Mouse (Mus musculus) WW6 (cell line): ENCODE measurements around the gene Pak4.
"Not testable (repeated sequence)": the region's sequence is repeated elsewhere in the genome, so short reads cannot be mapped to it uniquely, and the experiment has no call there.

ENCODE experiments used
- DNase-seq: peaks from one replicate; pipeline ENCODE4 v3.0.0-alpha.2; 2013; ENCODE audit warnings: low read depth, low spot score

Pak4 gene

DNA sequence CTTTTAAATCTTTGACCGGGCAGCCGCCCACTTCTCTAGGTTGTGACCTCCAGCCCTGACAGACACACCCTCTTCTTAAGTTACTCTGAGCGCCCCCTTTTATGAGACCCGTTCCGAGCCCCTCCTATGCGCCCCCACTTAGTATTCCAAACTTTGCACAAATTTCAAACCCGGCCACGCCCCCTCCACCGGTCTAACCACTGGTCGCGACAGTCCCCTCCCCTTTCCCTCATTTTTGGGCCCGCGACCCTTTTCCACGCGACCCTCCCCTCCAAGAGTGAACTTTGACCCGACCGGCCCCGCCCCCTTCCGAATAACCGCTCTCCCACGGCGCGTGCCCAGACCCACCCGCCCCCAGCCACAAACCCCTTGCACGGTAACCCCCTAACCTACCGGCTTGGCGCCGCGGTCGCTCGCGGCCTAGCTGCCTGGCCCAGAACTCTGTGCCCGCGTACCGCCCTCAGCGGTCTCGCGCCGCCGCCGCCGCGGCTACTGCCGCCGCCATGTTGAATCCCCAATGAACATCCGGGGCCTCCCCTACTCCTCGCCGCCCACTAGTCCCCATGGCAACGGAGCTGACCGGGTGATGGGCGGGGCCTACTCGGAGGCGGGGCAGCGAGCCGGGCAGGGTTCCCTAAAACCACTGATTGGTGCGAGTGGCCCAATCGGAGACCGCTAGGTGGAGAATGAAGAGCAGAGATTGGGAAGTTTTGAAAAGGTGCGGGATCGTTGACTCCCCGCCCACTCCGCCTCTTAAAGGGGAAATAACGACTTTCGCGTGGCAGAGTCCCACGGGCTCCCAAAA lies at the start of gene Pak4, which contains the start of gene Samd4b:
Pak4 (minus strand) TSS at position 544 of the 805 bp plus-strand sequence.
Samd4b (minus strand) TSS at position 503 of the 805 bp plus-strand sequence.
- peak; percentile 94 for DNase-seq

DNA sequence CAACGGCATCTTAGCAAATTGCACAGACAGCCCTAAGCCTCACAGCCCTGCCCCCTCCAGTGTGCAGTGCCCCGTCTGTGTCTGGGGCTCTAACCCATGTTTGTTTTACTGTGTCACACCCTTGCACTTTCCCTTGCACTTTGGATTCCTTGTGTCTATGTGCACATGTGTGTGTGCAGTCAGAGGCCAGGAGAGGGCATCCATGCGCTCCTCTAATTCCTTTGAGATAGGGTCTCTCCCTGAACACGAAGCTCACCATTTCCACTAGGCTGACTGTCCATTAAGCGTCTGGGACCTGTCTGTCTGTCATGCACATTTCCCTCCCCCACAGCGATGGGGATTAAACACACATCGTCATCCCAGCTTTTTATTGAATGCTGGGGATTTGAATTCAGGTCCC lies 49.0 kb upstream of the Pak4 start:
- DNase-seq = no peak

DNA sequence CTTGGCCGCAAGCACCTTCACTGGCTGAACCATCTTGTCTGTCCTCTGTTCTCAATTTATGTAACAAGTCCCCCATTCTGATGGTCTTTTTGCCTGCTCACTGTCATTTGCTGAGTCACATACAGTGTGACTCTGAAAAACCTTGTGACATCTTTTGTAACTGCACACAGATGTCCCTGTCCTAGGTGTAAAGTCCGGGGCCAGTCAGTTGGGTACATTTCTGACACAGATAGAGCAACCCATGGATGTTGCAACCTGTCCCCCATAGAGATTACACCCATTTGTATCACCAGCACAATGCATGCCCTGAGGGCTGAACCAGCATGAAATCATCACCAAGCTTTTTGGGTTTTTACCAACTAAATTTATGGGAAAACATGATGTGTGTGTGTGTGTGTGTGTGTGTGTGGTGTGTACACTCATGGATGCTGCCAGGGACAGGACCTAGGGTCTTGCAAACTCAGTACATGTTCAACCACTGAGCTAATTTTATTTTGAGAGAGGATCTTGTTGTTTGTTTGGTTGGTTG lies 48.0 kb upstream of the Pak4 start:
- no peak for DNase-seq

DNA sequence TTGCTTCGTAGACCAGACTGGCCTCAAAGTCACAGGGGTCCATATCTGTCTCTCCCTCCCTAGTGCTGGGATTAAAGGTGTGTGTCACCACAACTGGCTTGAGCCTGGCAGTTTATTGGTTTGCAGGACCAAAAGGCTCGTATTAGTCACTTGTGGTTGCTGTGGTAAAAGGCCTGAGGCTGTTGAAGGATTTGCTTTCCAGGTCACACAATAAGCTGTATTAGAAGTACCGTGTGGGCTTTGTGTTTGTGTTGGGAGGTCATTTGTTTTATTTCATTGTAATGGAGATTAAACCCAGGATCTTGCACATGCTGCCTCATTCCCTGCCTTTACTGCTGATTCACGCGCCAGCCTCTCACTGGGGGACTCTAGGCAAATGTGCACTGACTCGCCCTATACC lies 47.4 kb upstream of the Pak4 start:
- no peak for DNase-seq

DNA sequence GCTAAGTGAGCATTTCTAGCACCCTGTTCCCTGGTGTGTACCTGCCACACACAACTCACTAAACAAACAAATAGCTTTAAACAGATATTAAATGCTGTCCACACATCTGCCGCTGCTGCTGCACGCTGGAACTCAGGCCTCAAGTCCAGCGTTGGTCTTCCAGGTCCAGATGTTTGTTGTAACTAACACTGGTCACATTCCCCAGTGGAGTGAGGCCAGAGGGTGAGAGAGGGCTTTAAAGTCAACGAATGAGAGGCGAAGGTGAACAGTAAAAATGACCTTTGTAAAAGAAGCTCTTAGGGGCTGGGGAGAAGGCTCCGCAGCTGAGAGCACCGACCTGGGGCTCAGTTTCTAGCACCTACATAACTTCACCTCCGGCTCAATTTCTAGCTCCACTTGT lies 43.6 kb upstream of the Pak4 start:
- DNase-seq = no peak

DNA sequence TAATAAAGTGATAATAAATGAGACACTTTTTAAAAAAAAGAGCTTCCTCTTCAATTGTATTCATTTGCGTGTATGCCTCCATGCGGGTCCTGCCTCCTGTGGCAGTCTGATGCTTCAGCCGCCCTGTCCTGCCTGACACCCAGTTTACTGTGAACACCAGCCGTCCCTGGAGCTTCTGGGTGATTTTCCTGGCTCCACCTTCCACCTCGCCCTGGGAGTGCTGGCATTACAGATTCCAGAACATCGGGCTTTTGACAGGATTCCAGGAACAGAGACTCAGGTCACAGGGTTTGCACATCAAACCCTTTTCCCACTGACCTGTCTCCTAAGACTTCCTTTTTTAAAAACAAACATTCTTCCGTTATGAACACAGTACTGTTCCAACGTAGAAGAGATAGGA lies 39.5 kb upstream of the Pak4 start:
- no peak for DNase-seq

DNA sequence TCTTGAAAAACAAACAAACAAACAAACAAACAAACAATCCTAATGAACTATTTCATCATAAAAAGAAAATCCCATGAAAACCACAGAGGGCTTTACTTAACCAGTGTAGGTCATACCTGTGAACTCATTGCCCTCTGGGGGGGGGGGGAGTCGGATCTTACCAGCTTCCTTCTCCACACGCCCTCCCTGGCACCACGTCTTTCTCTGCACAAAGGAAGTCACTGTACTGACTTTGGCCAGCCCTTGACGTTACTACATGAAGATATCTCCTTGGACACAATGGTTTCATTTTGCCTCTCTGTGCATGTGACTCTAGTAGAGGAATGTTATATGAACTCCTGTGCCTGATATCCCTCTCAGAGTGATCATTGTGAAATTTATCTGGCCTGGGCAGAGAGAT lies 36.1 kb upstream of the Pak4 start:
- no peak for DNase-seq

DNA sequence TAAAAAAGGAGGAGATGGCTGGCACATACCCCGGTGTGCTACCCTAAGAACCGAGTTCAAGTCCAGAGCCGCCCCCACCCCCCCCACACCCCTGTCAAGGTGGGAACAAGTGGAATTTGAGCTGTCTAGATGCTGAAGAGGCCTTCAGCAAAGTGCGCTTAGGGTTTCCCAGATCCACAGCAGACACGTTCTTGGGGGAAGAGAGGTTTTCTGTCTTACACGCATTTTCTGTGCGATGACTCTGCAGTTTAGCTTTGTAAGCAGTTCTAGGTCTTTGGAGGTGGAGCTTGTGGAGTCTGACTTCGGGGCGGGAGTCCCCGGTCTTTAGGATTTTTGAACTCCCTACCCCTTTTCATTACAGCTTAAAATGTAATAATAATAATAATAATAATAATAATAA lies 33.1 kb upstream of the Pak4 start, which contains the start of gene Acp7:
Acp7 (minus strand) TSS at position 260 of the 400 bp plus-strand sequence.
- no peak for DNase-seq

DNA sequence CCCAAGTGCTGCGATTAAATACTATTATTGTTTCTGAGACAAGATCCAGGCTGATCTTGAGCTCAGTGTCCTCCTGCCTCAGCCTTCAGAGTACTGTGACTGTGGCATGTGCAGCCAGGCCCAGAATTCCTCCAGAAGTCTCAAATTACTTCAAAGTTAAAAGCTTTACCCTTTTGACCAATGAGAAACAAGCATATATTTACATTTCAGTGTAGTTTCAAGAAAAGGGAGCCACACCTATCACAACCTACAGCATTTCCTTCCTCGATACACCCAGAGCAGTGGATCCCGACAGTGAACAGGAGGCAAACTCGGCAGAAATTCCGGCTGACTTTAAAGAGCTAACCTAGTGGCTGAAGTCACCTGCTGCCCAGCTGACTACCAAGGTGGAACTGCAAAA lies 26.8 kb upstream of the Pak4 start:
- no peak for DNase-seq

DNA sequence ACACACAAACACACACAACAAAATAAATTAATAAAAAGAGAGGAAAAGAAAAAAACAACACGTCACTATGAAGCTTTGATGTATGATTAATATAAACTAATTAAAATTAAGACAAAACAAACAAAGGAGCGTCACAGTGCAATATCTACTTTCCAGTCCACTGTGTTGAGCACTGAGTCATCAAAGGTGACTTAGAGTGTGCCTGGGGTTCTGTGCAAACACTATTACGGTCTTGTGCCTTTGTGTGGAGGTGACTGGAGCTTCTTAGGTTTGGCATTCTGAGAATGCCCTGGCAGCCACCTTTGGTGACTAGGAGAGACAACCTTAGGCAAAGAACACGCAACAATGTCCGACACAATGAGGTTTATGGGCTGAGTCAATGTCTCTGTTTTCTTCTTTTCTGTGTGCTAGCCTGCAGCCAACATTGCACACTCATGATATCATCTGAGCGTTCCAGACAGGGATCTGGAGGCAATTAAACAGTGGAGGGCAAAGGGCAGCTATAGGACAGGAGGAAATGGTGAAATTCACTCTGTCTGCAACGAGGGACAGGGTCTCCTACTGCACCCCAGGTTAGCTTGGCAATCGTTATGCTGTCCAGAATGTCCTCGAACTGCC lies 21.2 kb upstream of the Pak4 start:
- DNase-seq = no peak

DNA sequence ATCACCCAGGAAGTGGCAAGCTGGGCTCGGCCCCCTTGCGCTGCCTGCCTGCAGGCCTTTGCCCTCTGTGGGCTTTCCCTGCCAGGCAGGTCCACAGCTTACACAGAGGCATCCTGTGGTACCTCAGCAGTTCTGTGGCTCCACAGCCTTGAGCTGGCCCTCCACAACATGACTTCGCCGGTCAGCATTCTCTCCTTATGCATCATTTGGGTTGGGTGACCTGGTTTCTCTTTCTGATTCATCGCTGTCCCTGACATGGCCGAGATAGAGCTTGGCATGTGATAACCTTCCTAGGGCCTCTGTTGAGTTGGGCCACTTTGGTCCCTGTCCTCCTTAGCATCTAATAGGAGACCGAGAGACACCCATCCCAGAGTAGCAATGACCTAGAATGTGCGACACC lies 8.0 kb upstream of the Pak4 start:
- no peak for DNase-seq

DNA sequence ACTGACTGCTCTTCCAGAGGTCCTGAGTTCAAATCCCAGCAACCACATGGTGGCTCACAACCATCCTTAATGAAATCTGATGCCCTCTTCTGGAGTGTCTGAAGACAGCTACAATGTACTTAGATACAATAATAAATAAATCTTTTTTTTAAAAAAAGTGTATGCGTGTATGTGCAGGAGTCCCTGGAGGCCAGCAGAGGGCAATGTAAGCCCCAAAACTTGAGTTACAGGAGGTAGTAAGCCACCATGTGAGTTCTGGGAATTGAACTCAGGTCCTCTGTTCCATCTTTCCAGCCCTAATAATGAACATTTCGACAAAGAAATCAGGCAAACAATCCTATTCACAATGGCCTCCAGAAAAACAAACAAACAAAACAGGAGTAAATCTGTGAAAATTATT lies 5.8 kb upstream of the Pak4 start:
- not testable (repeated sequence) for DNase-seq

DNA sequence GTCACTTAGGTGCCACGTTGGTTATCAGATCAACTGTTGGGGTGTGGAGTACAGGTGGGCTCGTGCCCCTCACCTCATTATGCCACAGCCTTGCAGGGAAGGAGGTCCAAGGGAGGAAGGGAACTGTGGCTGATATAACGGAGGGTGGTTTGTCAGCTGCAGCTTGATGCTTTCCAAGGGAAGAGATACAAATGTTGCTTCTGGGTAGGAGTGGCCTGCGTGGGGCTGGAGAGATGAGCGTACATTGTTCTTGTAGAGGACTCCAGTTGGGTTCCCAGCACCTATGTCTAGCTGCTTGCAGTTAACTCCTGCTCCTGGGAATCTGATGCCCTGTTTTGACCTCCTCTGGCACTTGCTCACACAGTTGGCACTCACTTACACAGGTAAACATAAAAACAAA lies 5.2 kb upstream of the Pak4 start:
- no peak for DNase-seq

DNA sequence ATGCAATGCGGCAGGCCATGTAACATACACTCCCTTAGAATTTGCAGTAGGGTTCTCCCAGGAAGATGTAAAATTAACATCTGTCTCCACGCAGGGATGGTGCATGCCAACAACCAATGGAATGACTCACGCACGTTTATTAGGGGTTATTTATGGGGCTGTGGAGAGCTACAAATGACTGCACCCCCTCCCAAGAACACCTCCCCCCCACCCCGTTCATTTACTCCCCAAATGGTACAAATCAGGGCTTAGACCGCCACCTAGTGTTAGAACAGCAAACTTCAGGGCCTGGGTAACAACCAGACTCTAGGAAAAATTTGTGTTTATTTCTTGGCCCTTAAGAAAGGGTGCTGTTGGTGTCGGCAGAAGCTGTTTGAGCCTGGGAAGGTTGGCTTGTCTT lies 3.7 kb upstream of the Pak4 start:
- DNase-seq = no peak

DNA sequence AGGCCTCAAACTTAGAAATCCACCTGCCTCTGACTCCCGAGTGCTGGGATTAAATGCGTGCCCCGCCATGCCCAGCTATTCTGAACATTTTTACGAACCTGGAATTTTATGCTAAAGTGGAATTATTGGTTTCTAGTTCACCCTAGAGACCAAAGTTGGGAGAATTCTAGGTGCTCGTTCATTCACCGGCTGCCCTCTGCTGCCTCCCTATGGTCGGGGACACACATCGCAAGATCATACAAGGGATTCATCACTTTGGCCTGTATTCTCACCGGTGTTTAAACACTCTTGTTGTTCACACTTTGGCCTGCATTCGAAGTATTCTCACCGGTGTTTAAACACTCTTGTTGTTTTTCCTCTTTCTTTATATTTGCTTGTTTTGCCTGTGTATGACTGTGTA lies 3.0 kb upstream of the Pak4 start:
- no peak for DNase-seq

DNA sequence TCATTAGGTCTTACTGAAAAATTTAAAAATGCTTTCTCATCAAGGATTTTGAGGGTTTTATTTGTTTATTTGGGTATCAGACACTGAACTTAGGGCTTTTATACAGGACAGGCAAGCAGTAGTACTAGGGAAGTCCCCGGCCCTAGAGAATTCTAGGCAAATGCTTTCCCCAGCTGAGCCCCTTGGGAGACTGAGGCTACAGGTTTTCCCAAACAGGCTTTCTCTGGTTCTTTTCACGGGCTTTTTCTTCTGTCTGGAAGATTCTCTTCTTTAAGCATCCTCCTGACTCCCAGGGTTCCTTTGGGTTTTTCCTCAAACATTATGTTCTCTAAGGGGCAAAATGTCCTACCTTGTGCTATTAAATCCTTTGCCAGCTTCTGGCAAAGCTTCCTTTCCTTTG lies 966 bp upstream of the Pak4 start:
- no peak for DNase-seq

DNA sequence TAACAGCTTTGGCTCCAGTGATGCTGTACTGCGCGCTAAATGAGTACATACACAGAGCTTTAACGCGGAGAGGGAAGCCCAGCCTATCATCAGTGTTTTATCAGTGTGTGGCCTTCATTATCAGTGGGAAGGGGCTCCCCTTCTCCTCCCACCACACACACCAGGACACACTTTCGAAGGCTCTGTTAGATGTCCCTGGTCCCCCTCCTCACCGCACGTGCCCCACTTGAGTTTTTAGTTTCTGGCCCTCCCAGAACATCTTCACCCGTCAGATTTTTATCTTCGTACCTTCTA lies 761 bp downstream of the Pak4 start:
- DNase-seq = no peak

DNA sequence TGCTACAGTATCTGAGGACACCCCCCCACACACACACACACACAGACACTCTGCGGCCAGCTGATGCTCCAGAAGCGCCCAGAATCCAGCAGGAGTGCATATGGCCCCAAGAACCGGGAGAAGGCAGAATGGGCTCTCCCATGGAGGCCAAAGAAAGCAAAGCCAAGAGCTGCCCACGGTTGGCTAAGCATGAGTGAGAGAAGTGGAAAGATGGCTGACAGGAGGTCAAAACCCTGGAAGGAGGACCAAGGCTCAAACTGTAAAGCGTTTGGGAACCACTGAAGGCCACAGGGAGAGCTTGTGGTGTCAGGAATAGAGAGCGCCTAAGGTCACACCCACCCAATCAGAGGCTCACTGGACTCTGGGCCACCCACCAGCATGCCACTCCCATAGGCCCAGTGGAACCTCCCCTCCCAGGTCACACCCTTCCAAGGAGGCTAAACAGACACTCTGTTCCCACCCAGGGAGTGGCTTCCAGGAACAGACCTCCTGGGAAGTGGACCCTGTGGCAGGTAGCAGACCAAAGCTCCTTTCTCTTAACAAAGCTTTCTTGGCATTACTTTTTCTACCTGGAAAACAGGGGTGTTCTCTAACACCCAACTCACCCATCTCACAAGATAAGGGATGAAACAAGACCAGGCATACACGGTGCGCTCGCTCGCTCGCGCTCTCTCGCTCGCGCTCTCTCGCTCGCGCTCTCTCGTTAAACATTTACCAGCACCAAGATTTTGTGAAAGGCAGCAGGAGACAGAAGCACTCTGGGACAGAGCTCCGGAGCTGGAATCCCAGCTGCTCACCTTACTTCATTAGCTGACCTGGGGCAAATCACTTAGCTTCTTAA lies 1.3 kb downstream of the Pak4 start:
- DNase-seq = no peak

DNA sequence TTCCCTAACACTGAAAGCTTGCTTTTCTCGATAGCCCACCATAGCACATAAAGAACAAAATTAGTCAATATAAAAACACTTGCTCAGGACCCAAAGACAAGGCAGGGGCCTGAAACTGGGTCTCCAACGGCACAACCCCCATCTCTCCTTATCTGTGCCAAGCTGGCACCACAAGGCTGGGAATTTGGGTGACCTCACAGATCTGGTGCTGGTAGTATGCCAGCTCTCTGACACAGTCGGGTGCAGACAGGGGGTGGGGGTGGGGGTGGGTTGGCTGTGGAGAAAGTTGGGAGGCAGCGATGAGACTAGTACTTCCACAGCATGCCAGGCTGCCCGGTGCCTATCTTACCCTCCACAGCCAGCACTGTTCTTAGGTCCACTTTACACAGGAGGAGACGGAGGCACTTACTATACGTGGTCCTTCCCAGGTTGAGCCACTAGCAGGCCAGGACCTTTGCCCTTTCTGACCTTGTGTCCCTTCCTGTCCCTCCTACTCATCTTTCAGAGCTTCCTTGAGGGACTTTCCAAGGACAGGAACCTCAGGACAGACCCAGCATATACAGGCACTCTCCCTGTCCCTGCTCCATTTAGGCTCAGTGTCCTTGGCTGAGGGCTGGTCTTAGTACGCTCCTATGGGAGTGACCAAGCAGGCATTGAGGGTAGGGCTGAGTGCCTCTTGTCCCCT lies 2.1 kb downstream of the Pak4 start:
- no peak for DNase-seq

DNA sequence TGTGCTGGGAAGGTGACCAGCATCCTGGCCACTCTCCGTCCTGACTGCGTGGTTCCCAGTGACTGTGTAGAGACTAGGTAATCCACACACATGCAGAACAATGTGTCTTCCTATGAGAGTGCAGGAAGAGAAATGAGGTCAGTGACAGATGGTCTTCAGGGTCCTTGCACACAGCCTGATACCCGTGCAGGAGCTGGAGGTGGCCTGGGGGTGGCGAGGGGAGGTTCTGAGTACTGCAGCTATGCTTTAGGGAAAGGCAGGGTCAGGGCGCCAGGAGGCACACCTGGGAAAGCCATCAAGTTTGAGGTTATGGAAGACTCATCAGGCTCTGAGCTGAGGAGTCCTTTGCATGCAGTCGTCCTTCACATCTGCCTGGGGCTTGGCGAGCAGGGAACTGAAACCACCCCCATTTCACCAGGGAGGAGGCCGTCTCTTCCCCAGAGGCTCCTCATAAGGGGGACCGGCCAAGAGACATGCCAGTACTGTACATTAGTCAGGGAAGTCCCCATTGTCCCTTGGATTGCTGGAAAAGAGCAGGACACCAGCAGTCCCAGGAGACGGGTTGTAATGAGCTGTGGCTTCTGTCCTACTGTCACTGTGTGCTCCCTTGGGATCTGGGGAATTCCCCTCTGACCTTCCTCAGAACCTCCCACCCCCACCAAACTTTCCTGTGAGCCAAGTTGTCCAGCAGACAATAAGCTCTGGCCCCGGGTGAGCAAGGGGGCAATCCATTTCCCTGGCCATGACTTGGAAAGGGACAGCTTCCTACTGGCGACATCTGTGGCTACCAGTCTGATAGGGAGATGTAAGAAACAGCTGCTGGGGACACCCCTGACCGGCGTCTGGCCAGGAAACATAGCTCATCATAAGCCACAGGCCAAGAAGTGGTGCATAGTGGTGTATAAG lies 4.5 kb downstream of the Pak4 start:
- no peak for DNase-seq

DNA sequence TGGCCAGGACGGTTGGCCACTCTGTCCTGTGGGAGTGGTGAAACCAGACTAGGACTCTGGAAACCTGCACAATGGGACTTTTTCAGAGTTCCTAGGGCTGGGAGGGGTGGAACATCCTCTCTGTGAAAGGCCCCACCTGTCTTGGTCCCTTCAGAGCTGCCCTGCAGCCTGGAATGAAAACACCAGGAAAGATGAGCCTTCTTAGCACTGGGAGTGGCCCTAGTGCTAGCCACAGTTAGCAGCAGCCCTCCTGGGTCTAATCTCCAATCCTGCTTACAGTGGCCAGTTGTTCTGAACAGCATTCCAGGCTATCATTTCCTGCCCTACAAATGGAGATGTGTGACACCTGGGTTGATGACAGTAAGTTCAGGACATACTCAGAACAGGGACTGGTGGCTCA lies 6.1 kb downstream of the Pak4 start:
- no peak for DNase-seq
